Mouse (Mus musculus) small intestine, adult 2 months (tissue): Measurements from ENCODE around the gene Nod1.

Experiments used
- CTCF ChIP-seq: fragments of 200-500 bp; IDR thresholded peaks from 2 replicates; pipeline ENCODE4 v1.5.1; 2012; ENCODE audit warnings: low read depth, mild to moderate bottlenecking, control low read depth, inconsistent platforms, low read length, moderate library complexity, mixed read lengths; ENCODE audit not compliant: insufficient replicate concordance, insufficient read length; ENCODE audit errors: extremely low read depth
- POLR2A ChIP-seq: fragments of 200-500 bp; IDR thresholded peaks from 2 replicates; pipeline ENCODE4 v1.6.1; 2012; ENCODE audit warnings: low read depth, mild to moderate bottlenecking, control low read depth, inconsistent platforms, low read length, moderate library complexity

GRCm38 (mm10) chr6:54948682-54949081 is 23.7 kb downstream of the Nod1 start:
- no peak for TF ChIP-seq CTCF
- TF ChIP-seq POLR2A = no peak
